Mouse (Mus musculus) forebrain, embryonic 14.5 days (tissue): ENCODE results near the gene Olfr33. TPM values are rescaled to one million over a fixed set of nuclear protein-coding genes. Genes with fewer than 3 reads are reported as not detected.

ENCODE experiments used
- ATAC-seq: fragments of 200-750 bp; cut with Nextera tagmentation; 2 replicates; pipeline ENCODE4 v1.8.0; 2017; ENCODE audit warnings: mild to moderate bottlenecking, moderate library complexity
- DNase-seq: peaks from one replicate; pipeline ENCODE4 v3.0.0-alpha.2; 2015; ENCODE audit warnings: low spot score
- H3K27ac ChIP-seq: fragments of 300-500 bp; sonication (generic); 2 replicates; pipeline ENCODE4 v1.5.1; 2014; ENCODE audit warnings: low read depth, mild to moderate bottlenecking, control low read depth, low read length, moderate library complexity
- H3K27me3 ChIP-seq: fragments of 300-500 bp; sonication (generic); replicated peaks from 2 replicates; pipeline ENCODE4 v1.6.1; 2014; ENCODE audit warnings: low read length, control low read depth, mixed read lengths; ENCODE audit not compliant: control insufficient read depth, insufficient read depth
- H3K36me3 ChIP-seq: fragments of 300-500 bp; sonication (generic); 2 replicates; pipeline ENCODE4 v1.6.1; 2014; ENCODE audit warnings: low read length, control low read depth; ENCODE audit not compliant: control insufficient read depth, insufficient read depth
- H3K4me1 ChIP-seq: fragments of 300-500 bp; sonication (generic); 2 replicates; pipeline ENCODE4 v1.6.1; 2014; ENCODE audit warnings: antibody characterized with exemption, low read length, control low read depth; ENCODE audit not compliant: control insufficient read depth, insufficient read depth
- H3K4me2 ChIP-seq: fragments of 300-500 bp; sonication (generic); 2 replicates; pipeline ENCODE4 v1.6.1; 2014; ENCODE audit warnings: mild to moderate bottlenecking, control low read depth, low read length
- H3K4me3 ChIP-seq: fragments of 300-500 bp; sonication (generic); 2 replicates; pipeline ENCODE4 v1.5.1; 2014; ENCODE audit warnings: low read depth, low read length, control low read depth
- H3K9ac ChIP-seq: fragments of 300-500 bp; sonication (generic); 2 replicates; pipeline ENCODE4 v1.6.1; 2014; ENCODE audit warnings: mild to moderate bottlenecking, low read length, control low read depth, moderate library complexity
- H3K9me3 ChIP-seq: fragments of 300-500 bp; sonication (generic); replicated peaks from 2 replicates; pipeline ENCODE4 v1.6.1; 2016; ENCODE audit warnings: low read length, control low read depth, mixed read lengths; ENCODE audit not compliant: control insufficient read depth
- WGBS: fragments of 180-500 bp; shearing (Covaris S2); extraction: QIAGEN DNeasy Blood & Tissue Kit; methylation state at CpG from one replicate; pipeline ENCODE4 v1.1.7; 2014; 5-methylcytosine and 5-hydroxymethylcytosine counted together
- polyA plus RNA-seq: library from polyadenylated mRNA; unstranded; fragments of >200 nt; fragmentation: Nextera tagmentation; extraction: Ambion mirVana; gene quantifications from 2 replicates; pipeline ENCODE4 v1.2.1, GENCODE M21; 2014

Gene Olfr33
- polyA plus RNA-seq, 1 experiment from 2014 or later, result not detected

DNA sequence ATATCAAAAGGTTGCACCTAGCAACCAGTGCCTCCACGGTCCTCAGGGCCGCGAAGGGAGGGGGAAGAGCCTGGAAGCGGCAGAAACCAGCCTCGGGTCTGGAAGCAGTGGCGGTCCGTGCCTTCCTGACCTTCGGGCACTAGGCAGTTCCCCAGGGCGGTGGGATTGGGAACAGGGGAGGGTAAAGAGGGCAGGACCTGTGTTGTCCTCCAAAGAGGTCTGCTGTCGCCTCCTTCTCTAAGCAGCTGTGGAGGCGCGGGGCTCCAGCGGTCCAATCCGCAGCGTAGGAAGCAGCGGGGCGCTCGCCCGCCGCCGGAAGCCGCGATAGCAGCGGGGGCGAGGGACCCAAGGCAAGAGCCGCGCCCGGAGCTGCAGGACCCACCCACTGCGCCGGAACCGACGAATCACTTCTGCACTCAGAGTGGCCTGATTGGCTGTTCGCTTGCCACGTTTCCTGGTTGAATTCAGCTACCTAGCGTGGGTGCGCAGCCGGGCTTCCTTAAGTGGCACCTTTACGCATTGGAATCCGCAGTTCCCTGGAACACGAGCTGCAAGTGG is 31.8 kb downstream of the Olfr33 start, which contains the start of gene Trim68:
TSS of gene Trim68 (minus strand) at position 384 of the 558 bp plus-strand sequence.
- no peaks in the 10 kb centered on the region for H3K27me3 ChIP-seq
- peak within 1 kb of the TSS; percentile 52 for H3K4me3 ChIP-seq
- DNase-seq (peak; percentile 94), ATAC-seq (peak; percentile 100)
- no peak within 1 kb of the TSS for H3K27ac ChIP-seq
- peak within 1 kb of the TSS; percentile 71 for H3K9ac ChIP-seq
- H3K36me3 ChIP-seq, result no peaks in the 10 kb centered on the region
- H3K4me1 ChIP-seq, result no peaks in the 10 kb centered on the region
- H3K9me3 ChIP-seq, result no peaks in the 10 kb centered on the region
- H3K4me2 ChIP-seq, result peak within 1 kb of the TSS; percentile 76
- under 1% methylated on average over 39 of the region's 40 CpGs for WGBS

- WGBS, result 93% methylated on average over 1 of the region's 1 CpGs
These were observed 37.0 kb downstream of the Olfr33 start for GRCm38 (mm10) chr7:102681916-102682315.

DNA sequence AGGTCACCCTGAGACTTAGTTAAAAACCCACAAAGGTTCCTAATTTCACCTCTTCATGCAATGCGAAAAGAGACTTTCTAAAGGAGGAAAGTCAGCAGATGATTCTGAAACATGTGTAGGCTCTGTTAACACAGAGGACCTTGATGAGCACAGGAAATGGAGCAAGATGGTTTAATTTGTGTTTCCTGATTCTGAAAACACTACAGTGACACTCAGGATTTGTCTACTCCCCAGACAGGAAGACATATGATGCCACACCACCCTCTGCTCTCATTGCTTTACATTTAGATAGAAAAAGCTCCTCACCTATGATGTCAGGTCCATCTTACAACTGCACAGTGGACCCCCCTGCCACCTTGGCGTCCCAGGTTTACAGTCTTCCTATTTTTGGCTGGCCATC is 42.6 kb downstream of the Olfr33 start:
- WGBS, result 78% methylated on average over 2 of the region's 2 CpGs
- no peak overlapping the region for H3K4me2 ChIP-seq
- no peak for ATAC-seq

More at GRCm38 (mm10) chr7:102681916-102682315, 37.0 kb downstream of the Olfr33 start:
- Histone ChIP-seq H3K36me3 (0 out of 2 replicates have a peak, but pooled peaks cover 4% of the 10 kb centered on the region), H3K27me3 (no peaks in the 10 kb centered on the region), H3K4me3 (no peak overlapping the region), H3K4me1 (no peaks in the 10 kb centered on the region), H3K4me2 (no peak overlapping the region), H3K27ac (no peak overlapping the region), H3K9ac (no peak overlapping the region), H3K9me3 (no peaks in the 10 kb centered on the region)
- ATAC-seq, result no peak
- no peak for DNase-seq

GRCm38 (mm10) chr7:102665378-102665777 is 53.5 kb downstream of the Olfr33 start:
- no peak overlapping the region for H3K4me2 ChIP-seq
- H3K27ac ChIP-seq, result no peak overlapping the region
- no peaks in the 10 kb centered on the region for H3K36me3 ChIP-seq
- H3K4me3 ChIP-seq, result no peak overlapping the region
- ATAC-seq (no peak), DNase-seq (peak; percentile 59)
- no peak overlapping the region for H3K9ac ChIP-seq
- no peaks in the 10 kb centered on the region for H3K27me3 ChIP-seq
- no peaks in the 10 kb centered on the region for H3K4me1 ChIP-seq
- no peaks in the 10 kb centered on the region for H3K9me3 ChIP-seq
- 43% methylated on average over 2 of the region's 2 CpGs for WGBS

More for the DNA sequence above, 42.6 kb downstream of the Olfr33 start:
- Histone ChIP-seq H3K36me3 (no peaks in the 10 kb centered on the region), H3K4me1 (no peaks in the 10 kb centered on the region), H3K9ac (no peak overlapping the region), H3K27me3 (no peaks in the 10 kb centered on the region), H3K27ac (no peak overlapping the region), H3K4me3 (no peak overlapping the region), H3K9me3 (no peaks in the 10 kb centered on the region)
- DNase-seq, result no peak

- Histone ChIP-seq H3K27ac (no peak within 1 kb of the TSS), H3K27me3 (no peaks in the 10 kb centered on the region)
- 61% methylated on average over 3 of the region's 3 CpGs for WGBS
These were observed 54.3 kb downstream of the Olfr33 start, which contains the start of gene Olfr556 for GRCm38 (mm10) chr7:102664599-102664998. TSS of gene Olfr556 (plus strand) at chr7:102664899.

More at GRCm38 (mm10) chr7:102664599-102664998, 54.3 kb downstream of the Olfr33 start, which contains the start of gene Olfr556:
- no peak within 1 kb of the TSS for H3K4me3 ChIP-seq
- H3K36me3 ChIP-seq, result no peaks in the 10 kb centered on the region
- H3K4me1 ChIP-seq, result no peaks in the 10 kb centered on the region
- H3K4me2 ChIP-seq, result no peak within 1 kb of the TSS
- no peak within 1 kb of the TSS for H3K9ac ChIP-seq
- no peak for ATAC-seq
- DNase-seq, result no peak
- no peaks in the 10 kb centered on the region for H3K9me3 ChIP-seq

Other genes with a start within 250 kb of the Olfr33 start
- 0.46 TPM in 1 of 2 replicates, not detected in the other for gene Olfr543, start 237.4 kb downstream of the Olfr33 start, polyA plus RNA-seq
- gene Olfr544, start 230.8 kb downstream of the Olfr33 start, polyA plus RNA-seq, result 0.09 TPM in 1 of 2 replicates, not detected in the other
- 0.23 TPM in 1 of 2 replicates, not detected in the other for gene Olfr545, start 219.5 kb downstream of the Olfr33 start, polyA plus RNA-seq
- not detected in 2 replicates for gene Olfr547, start 184.3 kb downstream of the Olfr33 start, polyA plus RNA-seq
- not detected in 2 replicates for gene Olfr548-ps1, start 178.2 kb downstream of the Olfr33 start, polyA plus RNA-seq
- not detected in 2 replicates for gene Olfr549, start 169.2 kb downstream of the Olfr33 start, polyA plus RNA-seq
- not detected in 2 replicates for gene Trim21, start 153.6 kb downstream of the Olfr33 start, polyA plus RNA-seq
- gene Olfr550, start 147.6 kb downstream of the Olfr33 start, polyA plus RNA-seq, result not detected in 2 replicates
- not detected in 2 replicates for gene Olfr551, start 127.2 kb downstream of the Olfr33 start, polyA plus RNA-seq
- not detected in 2 replicates for gene Olfr552, start 121.3 kb downstream of the Olfr33 start, polyA plus RNA-seq
- not detected in 2 replicates for gene Olfr553, start 100.9 kb downstream of the Olfr33 start, polyA plus RNA-seq
- not detected in 2 replicates for gene Olfr554, start 80.6 kb downstream of the Olfr33 start, polyA plus RNA-seq
- gene Olfr555, start 60.2 kb downstream of the Olfr33 start, polyA plus RNA-seq, result not detected in 2 replicates
- not detected in 2 replicates for gene Olfr556, start 54.2 kb downstream of the Olfr33 start, polyA plus RNA-seq
- gene Trim68, start 31.7 kb downstream of the Olfr33 start, polyA plus RNA-seq, result 4.4 and 5.8 TPM in 2 replicates
- not detected in 2 replicates for gene Olfr557, start 23.2 kb downstream of the Olfr33 start, polyA plus RNA-seq
- gene Olfr558, start 16.9 kb downstream of the Olfr33 start, polyA plus RNA-seq, result not detected in 2 replicates
- not detected in 2 replicates for gene Olfr559, start 8.4 kb upstream of the Olfr33 start, polyA plus RNA-seq
- not detected in 2 replicates for gene Olfr560, start 40.3 kb upstream of the Olfr33 start, polyA plus RNA-seq
- gene Olfr78, start 40.4 kb upstream of the Olfr33 start, polyA plus RNA-seq, result 0.06 TPM in 1 of 2 replicates, not detected in the other
- gene Olfr561, start 52.2 kb upstream of the Olfr33 start, polyA plus RNA-seq, result not detected in 2 replicates
- gene Olfr564, start 84.4 kb upstream of the Olfr33 start, polyA plus RNA-seq, result not detected in 2 replicates
- not detected in 2 replicates for gene Olfr566, start 139.7 kb upstream of the Olfr33 start, polyA plus RNA-seq
- not detected in 2 replicates for gene Olfr568, start 158.1 kb upstream of the Olfr33 start, polyA plus RNA-seq
- gene Olfr569, start 171.8 kb upstream of the Olfr33 start, polyA plus RNA-seq, result not detected in 2 replicates
- gene Olfr570, start 175.5 kb upstream of the Olfr33 start, polyA plus RNA-seq, result 0.15 TPM in 1 of 2 replicates, not detected in the other
- not detected in 2 replicates for gene Olfr571, start 198.5 kb upstream of the Olfr33 start, polyA plus RNA-seq
- gene Olfr572, start 205.3 kb upstream of the Olfr33 start, polyA plus RNA-seq, result not detected in 2 replicates
- not detected in 2 replicates for gene Olfr573-ps1, start 223.5 kb upstream of the Olfr33 start, polyA plus RNA-seq
- gene Olfr574, start 229.4 kb upstream of the Olfr33 start, polyA plus RNA-seq, result not detected in 2 replicates
- gene Olfr575, start 239.7 kb upstream of the Olfr33 start, polyA plus RNA-seq, result not detected in 2 replicates
- not detected in 2 replicates for gene Olfr576, start 243.6 kb upstream of the Olfr33 start, polyA plus RNA-seq